Mouse (Mus musculus): ENCODE data around the gene Slc50a1. TPM values are rescaled to one million over a fixed set of nuclear protein-coding genes. Genes with fewer than 3 reads are reported as not detected.

Gene Slc50a1
- total and polyA plus RNA-seq, 3 experiments = 22.5 to 45.9 TPM; not detected in 1

DNA sequence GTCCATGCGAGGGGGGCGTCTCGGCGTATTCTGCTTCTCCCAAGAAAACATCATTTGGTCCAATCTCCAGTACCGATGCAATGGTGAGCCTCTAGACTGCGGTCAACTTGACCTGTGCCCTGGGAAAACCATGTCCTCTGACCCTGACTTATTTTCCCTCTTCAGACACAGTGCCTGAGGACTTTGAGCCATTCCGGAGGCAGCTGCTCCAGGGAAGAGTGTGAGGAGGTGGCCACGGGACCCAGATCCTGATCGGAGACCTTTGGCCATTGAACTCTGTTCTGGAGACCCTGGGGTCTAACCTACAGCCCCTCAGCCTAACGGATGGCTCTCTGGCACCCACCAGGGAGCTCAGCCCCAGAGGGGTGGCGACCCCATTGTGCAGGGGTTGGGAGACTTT lies 44.0 kb downstream of the Slc50a1 start:
- no peak for TF ChIP-seq MYB (IDR thresholded peaks at IDR 0.05; ENCODE audit: low read depth, low read length)
- TF ChIP-seq POLR2AphosphoS2 (IDR thresholded peaks at IDR 0.05; ENCODE audit: low read length) = no peak
- TF ChIP-seq GABPA (IDR thresholded peaks at IDR 0.05; ENCODE audit: low read depth, low read length) = no peak
- no peak for TF ChIP-seq MAZ (IDR thresholded peaks at IDR 0.05; ENCODE audit: low read depth, low read length)
- no peak for TF ChIP-seq E2F4 (IDR thresholded peaks at IDR 0.05; ENCODE audit: borderline replicate concordance, low read depth, low read length)
- no peak for DNase-seq (ENCODE audit: low read depth, low spot score)
- H3K9ac ChIP-seq (ENCODE audit: control insufficient read depth, low read depth, low read length, poor library complexity, severe bottlenecking) = no peak overlapping the region
- H3K9me3 ChIP-seq (replicated peaks; ENCODE audit: insufficient read depth, low read length) = no peaks in the 10 kb centered on the region
- H3K4me3 ChIP-seq (ENCODE audit: control insufficient read depth in 1 of 2, insufficient read depth in 1 of 2, low read depth in 2 of 2, low read length in 2 of 2) = no peak overlapping the region
- H3K79me2 ChIP-seq (ENCODE audit: control insufficient read depth, insufficient read depth, low read length, poor library complexity) = no peaks in the 10 kb centered on the region
- peaks cover 2 to 8% of the 10 kb centered on the region in 2 experiments; a peak in 3 of 4 replicates for H3K4me1 ChIP-seq (ENCODE audit: control insufficient read depth in 1 of 2, insufficient read depth in 2 of 2, low read length in 2 of 2)
- H3K36me3 ChIP-seq (ENCODE audit: control insufficient read depth in 1 of 2, insufficient read depth in 2 of 2, low read length in 2 of 2) = peaks cover 0 to 2% of the 10 kb centered on the region in 2 experiments; a peak in 1 of 4 replicates
- H3K27me3 ChIP-seq (ENCODE audit: control insufficient read depth in 1 of 2, insufficient read depth in 2 of 2, low read length in 2 of 2) = no peaks in the 10 kb centered on the region
- no peak overlapping the region for H3K27ac ChIP-seq (ENCODE audit: control insufficient read depth, low read depth, low read length)

DNA sequence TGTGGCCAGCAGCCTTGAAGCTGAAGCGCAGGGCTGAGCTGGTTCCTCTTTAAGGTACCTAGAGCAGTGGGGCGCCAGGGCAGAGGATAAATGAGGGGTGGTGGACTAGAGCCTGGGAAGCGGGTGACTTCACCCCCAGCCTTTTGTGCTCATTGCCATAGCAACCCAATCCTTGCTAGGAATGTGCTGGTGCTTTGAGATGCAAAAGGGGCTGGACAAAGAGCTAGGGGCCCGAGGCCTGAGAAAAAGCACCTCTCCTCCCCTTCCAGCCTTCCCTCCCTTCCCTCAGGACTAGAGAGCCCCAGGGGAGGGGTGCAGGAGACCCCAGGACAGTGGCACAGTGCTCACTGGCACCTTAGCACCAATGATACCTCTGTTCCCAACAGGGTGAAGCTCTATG lies 44.5 kb downstream of the Slc50a1 start:
- DNase-seq (ENCODE audit: low read depth, low spot score) = no peak
- Histone ChIP-seq H3K9me3 (replicated peaks; ENCODE audit: insufficient read depth, low read length) (no peaks in the 10 kb centered on the region), H3K27ac (ENCODE audit: control insufficient read depth, low read depth, low read length) (no peak overlapping the region), H3K79me2 (ENCODE audit: control insufficient read depth, insufficient read depth, low read length, poor library complexity) (no peaks in the 10 kb centered on the region), H3K4me3 (ENCODE audit: control insufficient read depth in 1 of 2, insufficient read depth in 1 of 2, low read depth in 2 of 2, low read length in 2 of 2) (no peak overlapping the region), H3K27me3 (ENCODE audit: control insufficient read depth in 1 of 2, insufficient read depth in 2 of 2, low read length in 2 of 2) (no peaks in the 10 kb centered on the region), H3K4me1 (ENCODE audit: control insufficient read depth in 1 of 2, insufficient read depth in 2 of 2, low read length in 2 of 2) (peaks cover 2 to 8% of the 10 kb centered on the region in 2 experiments; a peak in 3 of 4 replicates), H3K36me3 (ENCODE audit: control insufficient read depth in 1 of 2, insufficient read depth in 2 of 2, low read length in 2 of 2) (peaks cover 0 to 2% of the 10 kb centered on the region in 2 experiments; a peak in 1 of 4 replicates), H3K9ac (ENCODE audit: control insufficient read depth, low read depth, low read length, poor library complexity, severe bottlenecking) (no peak overlapping the region)
- TF ChIP-seq MAZ (IDR thresholded peaks at IDR 0.05; ENCODE audit: low read depth, low read length) = no peak
- no peak for TF ChIP-seq KAT2A (conservative IDR thresholded peaks at IDR 0.05; ENCODE audit: low read depth, low read length)
- TF ChIP-seq ELF1 (IDR thresholded peaks at IDR 0.05; ENCODE audit: low read depth, low read length) = no peak
- TF ChIP-seq NELFE (IDR thresholded peaks at IDR 0.05; ENCODE audit: low read depth, low read length) = no peak
- TF ChIP-seq USF2 (IDR thresholded peaks at IDR 0.05; ENCODE audit: borderline replicate concordance in 1 of 2, insufficient read depth in 1 of 2, low read depth in 1 of 2, low read length in 2 of 2) = no peak
- no peak for TF ChIP-seq MYB (IDR thresholded peaks at IDR 0.05; ENCODE audit: low read depth, low read length)
- TF ChIP-seq CTCF (IDR thresholded peaks at IDR 0.05 in 2 of 3, conservative IDR thresholded peaks at IDR 0.05 in 1 of 3; ENCODE audit: control insufficient read depth in 1 of 3, insufficient read depth in 1 of 3, low read depth in 2 of 3, low read length in 3 of 3, poor library complexity in 1 of 3, severe bottlenecking in 1 of 3) = no peak
- no peak for TF ChIP-seq RAD21 (IDR thresholded peaks at IDR 0.05; ENCODE audit: low read depth, low read length)
- TF ChIP-seq EP300 (IDR thresholded peaks at IDR 0.05; ENCODE audit: low read depth in 1 of 2, low read length in 2 of 2) = no peak
- no peak for TF ChIP-seq SIN3A (IDR thresholded peaks at IDR 0.05; ENCODE audit: low read length)
- TF ChIP-seq HCFC1 (IDR thresholded peaks at IDR 0.05; ENCODE audit: low read depth, low read length) = no peak
- no peak for TF ChIP-seq TCF12 (IDR thresholded peaks at IDR 0.05; ENCODE audit: low read depth, low read length)
- TF ChIP-seq CHD1 (IDR thresholded peaks at IDR 0.05; ENCODE audit: low read depth, low read length) = no peak
- TF ChIP-seq GABPA (IDR thresholded peaks at IDR 0.05; ENCODE audit: low read depth, low read length) = no peak
- TF ChIP-seq POLR2AphosphoS5 (IDR thresholded peaks at IDR 0.05; ENCODE audit: borderline replicate concordance, low read depth, low read length) = no peak
- no peak for TF ChIP-seq ETS1 (IDR thresholded peaks at IDR 0.05; ENCODE audit: low read depth, low read length)

Measured in MEL (cell line).